Mouse (Mus musculus): ENCODE results near the gene Ndufc1.
A peak's percentile ranks its signal among the peaks of the same experiment; 100 is the strongest.
"Not testable (repeated sequence)": the region's sequence is repeated elsewhere in the genome, so short reads cannot be mapped to it uniquely, and the experiment has no call there.

Gene Ndufc1

GRCm38 (mm10) chr3:51368011-51368410 is 40.8 kb downstream of the Ndufc1 start:
- no peak for DNase-seq (ENCODE audit: low spot score)

DNA sequence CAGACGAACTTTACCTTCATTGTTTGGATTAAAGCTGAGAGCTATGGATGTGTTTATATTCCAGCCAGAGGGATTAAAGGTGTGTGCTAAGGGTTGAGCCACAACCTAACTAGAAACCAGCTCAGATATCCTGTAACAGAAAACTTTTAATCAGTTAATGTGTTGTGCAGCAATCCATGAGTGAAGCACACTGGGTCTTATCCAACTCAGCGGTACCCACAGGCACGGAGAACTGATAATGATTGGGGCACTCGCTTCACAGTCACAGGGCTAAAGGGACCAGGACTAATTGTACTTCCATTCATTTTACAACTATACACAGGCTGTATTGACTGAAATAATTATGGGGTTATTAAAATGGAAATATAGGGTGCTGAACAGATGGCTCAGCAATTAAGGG is 41.9 kb downstream of the Ndufc1 start:
- no peak for DNase-seq (ENCODE audit: low spot score)

- DNase-seq (ENCODE audit: low spot score), result no peak
Measured at GRCm38 (mm10) chr3:51365517-51365882, 43.3 kb downstream of the Ndufc1 start.

DNA sequence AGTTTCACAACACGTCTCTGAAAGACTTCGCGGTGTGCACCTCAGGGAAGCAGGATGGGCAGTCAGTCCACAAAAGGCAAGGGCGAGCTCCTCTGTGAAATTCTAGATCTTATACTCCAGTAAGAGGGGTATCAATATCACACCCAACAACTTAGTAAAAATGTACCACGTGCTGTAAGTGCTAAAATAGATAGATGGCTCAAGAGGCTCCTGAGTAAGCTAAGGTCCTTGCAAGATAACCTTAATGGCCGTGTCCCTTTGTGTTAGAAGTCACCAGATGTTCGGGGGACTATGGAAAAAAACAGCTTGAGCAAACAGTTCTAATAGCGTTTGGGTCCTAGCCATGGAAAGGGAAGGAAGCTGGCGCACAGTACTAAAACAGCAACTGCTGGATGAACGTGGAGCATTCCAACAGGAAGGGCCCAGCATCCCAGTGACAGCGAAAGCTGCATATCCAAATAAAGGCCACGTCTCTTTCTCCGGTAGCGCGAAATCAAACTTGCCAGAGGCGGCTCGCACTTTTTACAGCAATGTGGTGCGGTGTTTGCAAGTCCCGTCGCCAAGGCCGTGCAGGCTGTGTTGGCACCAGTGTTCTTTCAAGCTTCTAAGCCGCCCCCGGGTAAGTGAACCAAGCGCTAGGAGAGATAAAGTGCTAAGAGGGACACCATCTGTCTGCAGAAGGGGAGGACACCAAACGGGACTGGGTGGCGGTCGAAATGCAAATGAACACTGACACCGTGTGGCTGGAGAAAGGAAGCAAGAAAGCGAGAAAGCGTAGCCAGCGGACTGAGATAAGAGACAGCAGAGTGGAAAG is 43.9 kb downstream of the Ndufc1 start:
- DNase-seq (ENCODE audit: low spot score), result peak; percentile 90

DNA sequence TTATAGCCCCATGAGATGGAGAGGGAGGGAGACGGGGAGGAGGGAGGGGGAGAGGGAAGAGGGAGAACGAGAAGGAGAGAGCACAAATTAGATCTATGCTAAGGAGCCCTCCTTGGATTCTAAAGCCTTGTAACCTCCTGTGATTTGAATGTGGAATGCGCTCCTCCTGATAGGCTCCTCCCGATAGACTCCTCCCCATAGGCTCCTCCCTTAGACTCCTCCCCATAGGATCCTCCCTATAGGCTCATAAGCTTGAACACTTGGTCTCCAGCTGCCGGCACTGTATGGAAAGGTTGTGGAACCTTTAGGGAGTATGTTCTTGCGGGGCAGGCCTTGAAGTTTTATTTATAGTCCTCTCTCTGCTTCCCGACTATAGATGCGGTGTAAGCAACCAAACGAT is 47.7 kb downstream of the Ndufc1 start:
- no peak for DNase-seq (ENCODE audit: low spot score)

DNA sequence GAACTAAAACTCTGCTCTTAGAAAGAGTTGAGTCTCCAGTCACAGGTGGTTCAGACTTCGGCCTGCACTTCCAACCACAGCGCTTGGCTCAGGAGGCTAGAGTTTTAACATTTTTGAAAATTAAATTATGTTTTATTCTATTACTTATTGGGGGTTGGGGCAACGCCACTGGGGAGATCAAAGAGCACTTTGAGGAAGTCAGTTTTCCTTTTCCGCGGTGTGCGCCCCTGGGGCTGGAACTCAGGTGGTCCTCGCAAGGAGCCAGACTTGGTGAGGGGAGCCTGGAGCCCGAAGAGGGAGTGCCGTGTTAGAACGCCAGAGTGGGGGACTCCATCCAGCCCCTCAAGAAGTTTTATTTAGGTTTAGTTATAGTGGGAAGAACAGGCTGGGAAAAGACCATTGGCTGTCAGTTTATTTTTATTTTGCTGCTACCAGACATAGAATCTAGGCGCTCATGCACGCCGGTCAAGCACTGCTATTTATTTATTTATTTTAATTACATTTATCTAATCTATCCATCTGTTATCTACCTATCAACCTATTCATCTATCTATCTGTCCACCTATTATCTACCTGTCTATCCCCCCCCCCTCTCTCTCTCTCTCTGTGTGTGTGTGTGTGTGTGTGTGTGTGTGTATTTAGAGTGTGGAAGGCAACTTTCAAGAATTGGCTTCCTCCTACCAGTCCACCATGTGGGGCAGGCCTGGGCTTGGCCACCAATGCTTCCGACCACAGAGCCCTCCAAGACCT is 49.1 kb downstream of the Ndufc1 start:
- no peak for DNase-seq (ENCODE audit: low spot score)

- peak; percentile 94 for DNase-seq (ENCODE audit: low spot score)
Measured at GRCm38 (mm10) chr3:51358660-51359557, 49.9 kb downstream of the Ndufc1 start.

DNA sequence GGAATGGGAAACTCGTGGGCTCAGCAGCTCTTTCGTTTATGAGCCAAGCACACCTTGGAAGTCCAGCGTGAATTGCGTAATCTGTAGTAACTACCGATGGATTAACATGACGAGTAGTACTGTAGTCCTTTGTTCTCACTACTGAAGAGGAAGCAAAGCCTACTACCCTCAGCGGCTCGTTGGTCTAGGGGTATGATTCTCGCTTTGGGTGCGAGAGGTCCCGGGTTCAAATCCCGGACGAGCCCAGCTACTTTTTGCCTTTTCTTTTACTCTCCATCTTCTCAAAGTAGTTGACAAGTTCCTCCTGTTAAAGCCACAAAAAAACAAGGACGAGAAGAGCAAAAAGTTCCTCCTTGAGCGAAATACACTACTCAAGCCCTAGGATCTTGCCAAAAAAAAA is 50.6 kb downstream of the Ndufc1 start:
- DNase-seq (ENCODE audit: low spot score), result peak; percentile 91

DNA sequence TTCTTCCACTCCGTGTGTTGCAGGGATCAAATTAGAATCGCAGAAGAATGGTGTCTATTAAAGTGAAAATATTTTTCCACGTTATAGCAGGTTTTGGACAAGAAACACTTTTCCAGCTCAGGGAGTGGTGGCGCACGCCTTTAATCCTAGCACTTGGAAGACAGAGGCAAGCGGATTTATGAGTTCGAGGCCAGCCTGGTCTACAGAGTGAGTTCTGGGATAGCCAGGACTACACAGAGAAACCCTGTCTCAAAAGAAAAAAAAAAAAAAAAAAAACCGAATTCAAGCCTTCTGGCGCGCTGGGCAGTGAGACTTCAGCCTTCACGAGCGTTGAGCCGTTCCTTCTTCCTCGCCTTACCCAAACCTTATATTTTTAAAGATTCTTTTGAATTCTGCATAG is 51.2 kb downstream of the Ndufc1 start:
- DNase-seq (ENCODE audit: low spot score), result no peak

DNA sequence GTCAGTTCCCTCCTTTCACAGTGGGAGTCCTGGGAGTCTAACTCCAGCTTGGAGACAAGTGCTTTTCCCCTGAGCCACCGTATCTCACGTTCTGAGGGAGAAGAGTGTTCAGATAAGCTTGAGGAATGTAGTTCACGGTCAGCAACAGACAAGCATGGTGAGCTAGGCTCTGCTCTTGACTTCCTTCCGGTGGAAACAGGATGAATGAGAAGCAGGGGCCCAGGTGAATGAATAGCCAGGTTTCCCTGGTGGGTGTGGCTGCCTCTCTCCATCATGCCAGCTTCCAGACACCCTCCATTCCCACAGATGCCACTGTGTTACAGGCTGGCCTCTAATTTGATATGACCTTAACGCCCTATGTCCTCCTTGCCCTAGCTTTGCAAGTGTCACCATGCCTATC is 51.7 kb downstream of the Ndufc1 start:
- DNase-seq (ENCODE audit: low spot score), result no peak

DNA sequence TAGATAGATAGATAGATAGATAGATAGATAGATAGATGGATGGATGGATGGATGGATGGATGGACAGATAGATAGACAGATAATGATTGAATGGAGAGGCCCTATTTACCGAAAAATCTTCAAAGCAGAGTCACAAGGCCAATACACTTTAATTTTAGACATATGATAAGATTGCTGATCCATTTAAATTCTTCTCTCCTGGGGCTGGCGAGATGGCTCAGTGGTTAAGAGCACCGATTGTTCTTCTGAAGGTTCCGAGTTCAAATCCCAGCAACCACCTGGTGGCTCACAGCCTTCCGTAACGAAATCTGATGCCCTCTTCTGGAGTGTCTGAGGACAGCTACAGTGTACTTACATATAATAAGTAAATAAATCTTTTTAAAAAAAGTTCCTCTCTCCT is 53.8 kb downstream of the Ndufc1 start:
- not testable (repeated sequence) for DNase-seq (ENCODE audit: low spot score)
